Mouse (Mus musculus): ENCODE data around the gene B3gat3.
"Not testable (repeated sequence)": the region's sequence is repeated elsewhere in the genome, so short reads cannot be mapped to it uniquely, and the experiment has no call there.

DNA sequence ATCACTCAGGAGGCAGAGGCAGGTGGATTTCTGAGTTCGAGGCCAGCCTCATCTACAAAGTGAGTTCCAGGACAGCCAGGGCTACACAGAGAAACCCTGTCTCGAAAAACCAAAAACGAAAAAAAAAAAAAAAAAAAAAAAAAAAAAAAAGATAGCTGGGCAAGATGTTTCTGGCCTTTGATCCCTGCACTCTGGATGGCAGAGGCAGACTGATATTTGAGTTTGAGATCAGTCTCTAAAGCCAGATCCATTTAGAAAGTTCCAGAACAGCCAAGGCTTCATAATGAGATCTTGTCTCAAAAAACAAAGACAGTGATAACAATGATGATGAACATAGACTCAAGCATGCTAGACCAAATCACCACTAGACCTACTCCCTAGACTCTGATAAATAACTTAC is 49.8 kb upstream of the B3gat3 start:
- TF ChIP-seq CTCF (conservative IDR thresholded peaks at IDR 0.05; ENCODE audit: low read length); NANOG (IDR thresholded peaks at IDR 0.05; ENCODE audit: borderline replicate concordance, low read length); POU5F1 (IDR thresholded peaks at IDR 0.05; ENCODE audit: borderline replicate concordance, low read length): not testable (repeated sequence)
